Mouse (Mus musculus): Measurements from ENCODE around the gene Sord. TPM values are rescaled to one million over a fixed set of nuclear protein-coding genes. Genes with fewer than 3 reads are reported as not detected.

The Sord gene
- polyA plus RNA-seq, 1 experiment from 2014 or later = 18.8 TPM

DNA sequence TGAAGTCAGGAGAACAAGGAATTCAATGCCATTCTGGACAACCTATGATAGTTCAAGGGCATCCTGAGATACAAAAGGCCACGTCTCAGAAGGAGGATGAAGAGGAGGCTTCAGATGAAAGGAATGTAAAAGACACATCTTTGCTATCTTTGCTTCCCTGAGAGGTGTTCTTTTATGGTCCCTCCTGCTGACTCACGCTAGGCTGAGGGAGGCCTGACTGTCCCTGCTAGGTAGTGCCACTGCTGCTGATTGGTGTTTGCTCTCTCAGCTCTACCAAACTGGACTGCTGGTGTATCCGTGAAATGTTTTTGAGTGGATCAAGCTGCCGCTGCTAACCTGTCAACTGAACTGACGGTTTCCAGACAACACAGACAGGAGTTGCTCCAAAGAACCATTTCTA, 12.8 kb upstream of the Sord start:
- Histone ChIP-seq H3K9ac (no peak overlapping the region), H3K4me3 (no peak overlapping the region), H3K4me2 (no peak overlapping the region), H3K27ac (no peak overlapping the region), H3K9me3 (replicated peaks) (no peaks in the 10 kb centered on the region), H3K36me3 (ENCODE audit: poor library complexity, severe bottlenecking) (no peaks in the 10 kb centered on the region), H3K4me1 (no peaks in the 10 kb centered on the region), H3K27me3 (no peaks in the 10 kb centered on the region)
- no peak for ATAC-seq
- 65% methylated on average over 5 of the region's 5 CpGs for WGBS

GRCm38 (mm10) chr2:122222272-122222671, 12.3 kb upstream of the Sord start:
- Histone ChIP-seq H3K36me3 (ENCODE audit: poor library complexity, severe bottlenecking) (no peaks in the 10 kb centered on the region), H3K9me3 (replicated peaks) (no peaks in the 10 kb centered on the region), H3K4me3 (no peak overlapping the region), H3K4me1 (no peaks in the 10 kb centered on the region), H3K27ac (no peak overlapping the region), H3K4me2 (no peak overlapping the region), H3K27me3 (no peaks in the 10 kb centered on the region), H3K9ac (no peak overlapping the region)
- WGBS = 94% methylated on average over 5 of the region's 5 CpGs
- no peak for ATAC-seq

DNA sequence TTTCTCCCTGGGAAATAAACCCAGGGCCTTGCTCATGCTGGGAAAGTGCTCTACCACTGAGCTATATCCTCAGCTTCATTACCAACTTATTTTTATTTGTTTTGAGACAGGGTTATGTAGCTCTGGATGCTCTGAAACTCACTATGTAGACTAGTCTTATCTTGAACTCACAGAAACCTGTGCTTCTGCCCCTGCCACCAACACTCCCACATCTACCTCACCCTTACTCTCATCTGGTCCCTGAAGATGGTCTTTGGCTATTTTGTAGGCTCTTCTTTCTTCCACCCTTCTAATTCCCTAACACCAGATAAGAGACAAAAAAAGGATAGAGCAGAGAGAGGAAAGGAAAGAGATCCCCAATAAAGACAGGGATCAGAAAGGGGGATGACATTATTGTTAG, 10.9 kb upstream of the Sord start:
- Histone ChIP-seq H3K9ac (no peak overlapping the region), H3K4me1 (no peaks in the 10 kb centered on the region), H3K4me3 (no peak overlapping the region), H3K27me3 (no peaks in the 10 kb centered on the region), H3K9me3 (replicated peaks) (no peaks in the 10 kb centered on the region), H3K27ac (no peak overlapping the region), H3K4me2 (no peak overlapping the region), H3K36me3 (ENCODE audit: poor library complexity, severe bottlenecking) (no peaks in the 10 kb centered on the region)
- ATAC-seq = no peak

- Histone ChIP-seq H3K9ac (no peak overlapping the region), H3K9me3 (replicated peaks) (no peaks in the 10 kb centered on the region), H3K27ac (no peak overlapping the region), H3K4me2 (no peak overlapping the region), H3K4me1 (peaks cover 8% of the 10 kb centered on the region), H3K27me3 (no peaks in the 10 kb centered on the region), H3K4me3 (no peak overlapping the region), H3K36me3 (ENCODE audit: poor library complexity, severe bottlenecking) (no peaks in the 10 kb centered on the region)
- WGBS = 88% methylated on average over 6 of the region's 6 CpGs
- no peak for ATAC-seq
These were observed 4.2 kb upstream of the Sord start for GRCm38 (mm10) chr2:122230395-122230794.

DNA sequence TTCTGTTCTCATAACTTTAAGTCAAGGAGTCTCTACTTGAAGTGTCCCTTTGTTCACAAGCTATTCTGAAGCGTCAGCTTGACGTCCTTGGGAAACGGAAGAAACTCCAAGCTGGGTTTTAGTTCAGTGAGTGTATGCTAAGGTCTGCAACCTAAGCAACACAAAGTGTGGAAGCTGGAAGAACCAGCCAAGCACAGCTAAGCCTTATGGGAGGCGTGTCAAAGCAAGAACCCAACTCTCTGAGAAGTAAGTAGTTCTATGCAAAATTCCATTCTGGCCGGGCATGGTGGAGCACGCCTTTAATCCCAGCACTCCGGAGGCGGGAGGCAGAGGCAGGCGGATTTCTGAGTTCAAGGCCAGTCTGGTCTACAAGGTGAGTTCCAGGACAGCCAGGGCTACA, 2.9 kb upstream of the Sord start:
- Histone ChIP-seq H3K4me1 (peaks cover 8% of the 10 kb centered on the region), H3K36me3 (ENCODE audit: poor library complexity, severe bottlenecking) (no peaks in the 10 kb centered on the region), H3K27me3 (no peaks in the 10 kb centered on the region), H3K9me3 (replicated peaks) (no peaks in the 10 kb centered on the region), H3K4me3 (no peak overlapping the region), H3K27ac (no peak overlapping the region), H3K4me2 (no peak overlapping the region), H3K9ac (no peak overlapping the region)
- ATAC-seq = no peak
- WGBS = 74% methylated on average over 9 of the region's 9 CpGs

DNA sequence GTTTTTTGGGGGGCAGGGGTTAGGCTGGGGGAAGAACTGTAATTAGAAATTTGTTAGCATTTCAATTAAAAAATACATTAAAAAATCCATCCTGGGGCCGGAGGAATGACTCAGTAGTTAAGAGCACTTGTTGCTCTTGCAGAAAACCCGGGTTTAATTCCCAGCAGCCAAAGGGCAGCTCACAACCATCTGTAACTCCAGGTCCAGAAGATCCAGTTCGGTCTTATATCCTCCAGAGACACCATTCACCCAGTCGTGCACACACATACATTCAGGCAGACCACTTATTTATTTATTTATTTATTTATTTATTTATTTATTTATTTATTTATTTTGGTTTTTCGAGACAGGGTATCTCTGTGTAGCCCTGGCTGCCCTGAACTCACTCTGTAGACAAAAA, 1.2 kb upstream of the Sord start:
- Histone ChIP-seq H3K4me1 (peaks cover 8% of the 10 kb centered on the region), H3K27ac (no peak overlapping the region), H3K9ac (no peak overlapping the region), H3K36me3 (ENCODE audit: poor library complexity, severe bottlenecking) (no peaks in the 10 kb centered on the region), H3K27me3 (no peaks in the 10 kb centered on the region), H3K9me3 (replicated peaks) (no peaks in the 10 kb centered on the region), H3K4me2 (peak overlapping the region; percentile 72; the same call in 1 of the 2 replicates), H3K4me3 (peak overlapping the region; percentile 54; the same call in 1 of the 2 replicates)
- ATAC-seq = no peak
- WGBS = 58% methylated on average over 5 of the region's 5 CpGs

GRCm38 (mm10) chr2:122233759-122234557, 591 bp upstream of the Sord start:
- Histone ChIP-seq H3K4me3 (peak overlapping the region; percentile 54), H3K27ac (peak overlapping the region; percentile 80), H3K4me1 (peaks cover 8% of the 10 kb centered on the region), H3K36me3 (ENCODE audit: poor library complexity, severe bottlenecking) (no peaks in the 10 kb centered on the region), H3K27me3 (no peaks in the 10 kb centered on the region), H3K9me3 (replicated peaks) (no peaks in the 10 kb centered on the region), H3K4me2 (peak overlapping the region; percentile 72), H3K9ac (peak overlapping the region; percentile 56)
- peak; percentile 44 for ATAC-seq
- WGBS = 6% methylated on average over 26 of the region's 26 CpGs

DNA sequence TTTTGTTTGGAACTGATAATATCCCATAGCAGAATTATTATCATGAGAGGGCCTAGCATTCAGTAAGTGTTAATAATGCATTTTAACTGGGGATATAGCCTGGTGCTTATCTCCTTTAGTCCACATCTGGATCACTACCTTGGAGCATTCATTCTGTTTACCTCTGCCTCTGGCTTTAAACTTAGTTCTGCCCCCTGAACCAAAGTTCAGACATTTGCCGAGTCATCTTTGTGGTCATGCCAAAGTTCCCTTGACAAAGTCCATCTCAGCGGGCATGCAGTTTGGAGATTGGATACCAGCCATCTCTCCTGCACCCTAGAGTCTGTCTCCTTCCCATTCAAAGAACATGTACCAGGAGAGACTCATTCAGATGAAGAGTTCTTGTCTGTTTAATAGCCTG, 876 bp downstream of the Sord start:
- no peak overlapping the region for H3K27ac ChIP-seq
- no peak overlapping the region for H3K9ac ChIP-seq
- H3K4me3 ChIP-seq = peak overlapping the region; percentile 54
- H3K4me2 ChIP-seq = peak overlapping the region; percentile 72
- 83% methylated on average over 2 of the region's 2 CpGs for WGBS
- no peaks in the 10 kb centered on the region for H3K36me3 ChIP-seq (ENCODE audit: poor library complexity, severe bottlenecking)
- H3K9me3 ChIP-seq (replicated peaks) = no peaks in the 10 kb centered on the region
- no peak for ATAC-seq
- no peaks in the 10 kb centered on the region for H3K27me3 ChIP-seq
- H3K4me1 ChIP-seq = peaks cover 8% of the 10 kb centered on the region

DNA sequence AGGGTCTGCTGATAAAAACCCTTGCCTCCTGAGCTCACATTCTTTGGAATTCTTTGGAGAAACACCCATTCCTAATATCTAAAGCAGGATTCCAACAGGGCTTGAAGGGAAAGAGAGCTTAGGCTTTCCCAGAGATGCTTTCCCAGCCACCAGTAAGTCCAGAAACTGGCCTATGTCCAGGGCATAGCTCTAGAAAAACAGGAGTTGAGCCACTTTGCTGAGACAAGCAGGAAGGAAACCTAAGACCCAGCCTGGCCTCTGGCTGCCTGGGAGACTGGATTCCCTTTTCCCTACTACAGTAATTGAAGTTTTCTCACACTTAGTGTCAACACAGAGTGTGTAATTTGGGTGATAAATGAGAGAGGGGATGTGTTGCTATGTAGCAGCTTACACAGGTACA, 1.8 kb downstream of the Sord start:
- H3K4me3 ChIP-seq = no peak overlapping the region
- no peaks in the 10 kb centered on the region for H3K36me3 ChIP-seq (ENCODE audit: poor library complexity, severe bottlenecking)
- H3K4me2 ChIP-seq = no peak overlapping the region
- H3K27ac ChIP-seq = no peak overlapping the region
- H3K9ac ChIP-seq = no peak overlapping the region
- H3K27me3 ChIP-seq = no peaks in the 10 kb centered on the region
- no peaks in the 10 kb centered on the region for H3K9me3 ChIP-seq (replicated peaks)
- ATAC-seq = no peak
- H3K4me1 ChIP-seq = peaks cover 8% of the 10 kb centered on the region

- Histone ChIP-seq H3K4me2 (no peak overlapping the region), H3K36me3 (ENCODE audit: poor library complexity, severe bottlenecking) (no peaks in the 10 kb centered on the region), H3K9ac (no peak overlapping the region), H3K9me3 (replicated peaks) (no peaks in the 10 kb centered on the region), H3K27ac (no peak overlapping the region), H3K27me3 (no peaks in the 10 kb centered on the region), H3K4me1 (peaks cover 8% of the 10 kb centered on the region), H3K4me3 (no peak overlapping the region)
- WGBS = 96% methylated on average over 2 of the region's 2 CpGs
- no peak for ATAC-seq
These were observed 3.4 kb downstream of the Sord start for GRCm38 (mm10) chr2:122237891-122238470.

GRCm38 (mm10) chr2:122240735-122241134, 6.2 kb downstream of the Sord start:
- Histone ChIP-seq H3K27ac (no peak overlapping the region), H3K4me2 (no peak overlapping the region)

GRCm38 (mm10) chr2:122241226-122241625, 6.7 kb downstream of the Sord start:
- no peak for ATAC-seq
- 88% methylated on average over 4 of the region's 4 CpGs for WGBS

More at GRCm38 (mm10) chr2:122240735-122241134, 6.2 kb downstream of the Sord start:
- Histone ChIP-seq H3K36me3 (ENCODE audit: poor library complexity, severe bottlenecking) (no peaks in the 10 kb centered on the region), H3K9ac (no peak overlapping the region), H3K4me3 (no peak overlapping the region), H3K4me1 (no peaks in the 10 kb centered on the region), H3K27me3 (no peaks in the 10 kb centered on the region), H3K9me3 (replicated peaks) (no peaks in the 10 kb centered on the region)
- ATAC-seq = no peak

GRCm38 (mm10) chr2:122241935-122242334, 7.4 kb downstream of the Sord start:
- no peak overlapping the region for H3K27ac ChIP-seq
- ATAC-seq = no peak
- no peaks in the 10 kb centered on the region for H3K27me3 ChIP-seq
- no peaks in the 10 kb centered on the region for H3K4me1 ChIP-seq
- H3K9ac ChIP-seq = no peak overlapping the region
- WGBS = 72% methylated on average over 6 of the region's 6 CpGs
- no peak overlapping the region for H3K4me2 ChIP-seq
- H3K4me3 ChIP-seq = no peak overlapping the region
- peaks cover 3% of the 10 kb centered on the region; the same call in 1 of the 2 replicates for H3K36me3 ChIP-seq (ENCODE audit: poor library complexity, severe bottlenecking)
- no peaks in the 10 kb centered on the region for H3K9me3 ChIP-seq (replicated peaks)

More at GRCm38 (mm10) chr2:122241226-122241625, 6.7 kb downstream of the Sord start:
- no peak overlapping the region for H3K4me2 ChIP-seq
- H3K27ac ChIP-seq = no peak overlapping the region
- no peak overlapping the region for H3K4me3 ChIP-seq
- no peaks in the 10 kb centered on the region for H3K9me3 ChIP-seq (replicated peaks)
- no peak overlapping the region for H3K9ac ChIP-seq
- H3K4me1 ChIP-seq = no peaks in the 10 kb centered on the region
- no peaks in the 10 kb centered on the region for H3K27me3 ChIP-seq
- H3K36me3 ChIP-seq (ENCODE audit: poor library complexity, severe bottlenecking) = no peaks in the 10 kb centered on the region

Data from forebrain, embryonic 13.5 days (tissue).